Mouse (Mus musculus) forelimb bud, embryonic 11.5 days (tissue): Measurements from ENCODE around the gene Thop1.
"Not testable (repeated sequence)": the region's sequence is repeated elsewhere in the genome, so short reads cannot be mapped to it uniquely, and the experiment has no call there.

ENCODE experiments used
- DNase-seq: peaks from one replicate; pipeline ENCODE4 v3.0.0-alpha.2; 2012; ENCODE audit warnings: low read depth, low spot score

Thop1 gene

GRCm38 (mm10) chr10:81069836-81070235 is at the start of gene Thop1:
TSS of gene Thop1 (plus strand) at chr10:81070035.
- DNase-seq: peak; percentile 100

GRCm38 (mm10) chr10:81020207-81020606 is 49.6 kb upstream of the Thop1 start:
- DNase-seq: no peak

GRCm38 (mm10) chr10:81021547-81022110 is 48.2 kb upstream of the Thop1 start:
- no peak for DNase-seq

GRCm38 (mm10) chr10:81022744-81023143 is 47.1 kb upstream of the Thop1 start:
- no peak for DNase-seq

- DNase-seq: no peak
Measured at GRCm38 (mm10) chr10:81024346-81024937, 45.4 kb upstream of the Thop1 start.

- no peak for DNase-seq
Measured at GRCm38 (mm10) chr10:81025047-81025621, 44.7 kb upstream of the Thop1 start.

- no peak for DNase-seq
Measured at GRCm38 (mm10) chr10:81025639-81026275, 44.1 kb upstream of the Thop1 start, which contains the start of gene Diras1. TSS of gene Diras1 (minus strand) at chr10:81025662.

- DNase-seq: no peak
Measured at GRCm38 (mm10) chr10:81026857-81027256, 43.0 kb upstream of the Thop1 start.

- DNase-seq: no peak
Measured at GRCm38 (mm10) chr10:81027331-81027730, 42.5 kb upstream of the Thop1 start.

- DNase-seq: no peak
Measured at GRCm38 (mm10) chr10:81028219-81028618, 41.6 kb upstream of the Thop1 start.

GRCm38 (mm10) chr10:81029031-81029430 is 40.8 kb upstream of the Thop1 start:
- no peak for DNase-seq

- DNase-seq: no peak
Measured at GRCm38 (mm10) chr10:81033586-81033985, 36.2 kb upstream of the Thop1 start.

GRCm38 (mm10) chr10:81036251-81036650 is 33.6 kb upstream of the Thop1 start:
- DNase-seq: no peak

- peak; percentile 100 for DNase-seq
Measured at GRCm38 (mm10) chr10:81036988-81037580, 32.8 kb upstream of the Thop1 start, which contains the start of gene Slc39a3. TSS of gene Slc39a3 (minus strand) at chr10:81037426.

- DNase-seq: peak; percentile 70
Measured at GRCm38 (mm10) chr10:81041458-81042175, 28.2 kb upstream of the Thop1 start.

- not testable (repeated sequence) for DNase-seq
Measured at GRCm38 (mm10) chr10:81045246-81045645, 24.6 kb upstream of the Thop1 start.

- DNase-seq: no peak
Measured at GRCm38 (mm10) chr10:81050645-81051044, 19.2 kb upstream of the Thop1 start.

- DNase-seq: no peak
Measured at GRCm38 (mm10) chr10:81051133-81051532, 18.7 kb upstream of the Thop1 start.

GRCm38 (mm10) chr10:81052577-81052976 is 17.3 kb upstream of the Thop1 start:
- DNase-seq: no peak

- no peak for DNase-seq
Measured at GRCm38 (mm10) chr10:81055169-81055568, 14.7 kb upstream of the Thop1 start.

- DNase-seq: not testable (repeated sequence)
Measured at GRCm38 (mm10) chr10:81055802-81056340, 14.0 kb upstream of the Thop1 start.
